Mouse (Mus musculus): ENCODE data around the gene Spryd7. TPM values are rescaled to one million over a fixed set of nuclear protein-coding genes. Genes with fewer than 3 reads are reported as not detected.
A peak's percentile ranks its signal among the peaks of the same experiment; 100 is the strongest.
"Not testable (repeated sequence)": the region's sequence is repeated elsewhere in the genome, so short reads cannot be mapped to it uniquely, and the experiment has no call there.

Gene Spryd7
- polyA plus RNA-seq, 1 experiment from 2014 or later = 31.6 TPM

GRCm38 (mm10) chr14:61575066-61575465, 18.4 kb upstream of the Spryd7 start:
- ATAC-seq (ENCODE audit: low FRiP score, low TSS enrichment) (no peak), DNase-seq (ENCODE audit: low spot score) (no peak)
- no peaks in the 10 kb centered on the region for H3K4me1 ChIP-seq (replicated peaks; ENCODE audit: control insufficient read depth, insufficient read depth)
- H3K36me3 ChIP-seq (ENCODE audit: control insufficient read depth, insufficient read depth, low read length) = no peaks in the 10 kb centered on the region
- H3K9me3 ChIP-seq (ENCODE audit: control insufficient read depth, low read length) = no peaks in the 10 kb centered on the region
- H3K9ac ChIP-seq (ENCODE audit: low read length) = no peak overlapping the region
- H3K27me3 ChIP-seq (ENCODE audit: control insufficient read depth, insufficient read depth, low read length) = no peaks in the 10 kb centered on the region
- 85% methylated on average over 10 of the region's 10 CpGs for WGBS
- TF ChIP-seq CTCF (IDR thresholded peaks at IDR 0.05; ENCODE audit: low read depth) = no peak
- no peak overlapping the region for H3K27ac ChIP-seq (replicated peaks)
- H3K4me3 ChIP-seq (ENCODE audit: low read depth, low read length) = no peak overlapping the region
- no peak overlapping the region for H3K4me2 ChIP-seq (replicated peaks; ENCODE audit: low read depth)

DNA sequence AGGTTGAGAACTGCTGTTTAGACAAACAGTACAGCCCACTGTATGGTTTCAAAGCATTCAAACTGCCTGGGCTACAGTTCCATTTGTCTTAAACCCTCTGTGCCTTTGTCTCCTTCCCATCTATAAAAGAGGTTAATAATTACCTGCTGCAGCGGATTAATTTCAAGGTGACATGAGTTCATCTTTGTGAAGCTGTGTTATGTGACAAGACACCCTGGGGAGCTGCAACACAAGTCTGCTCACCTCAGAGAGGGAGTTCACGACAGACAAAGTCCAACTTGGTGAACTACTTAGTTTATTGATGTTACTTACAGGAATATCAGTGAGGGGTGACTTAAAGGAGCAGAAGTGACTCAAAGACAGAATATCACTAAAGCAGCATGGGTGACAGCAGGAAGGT, 15.4 kb upstream of the Spryd7 start:
- H3K4me2 ChIP-seq (replicated peaks; ENCODE audit: low read depth) = no peak overlapping the region
- DNase-seq (ENCODE audit: low spot score) (no peak), ATAC-seq (ENCODE audit: low FRiP score, low TSS enrichment) (no peak)
- no peak overlapping the region for H3K4me3 ChIP-seq (ENCODE audit: low read depth, low read length)
- H3K27me3 ChIP-seq (ENCODE audit: control insufficient read depth, insufficient read depth, low read length) = no peaks in the 10 kb centered on the region
- no peaks in the 10 kb centered on the region for H3K4me1 ChIP-seq (replicated peaks; ENCODE audit: control insufficient read depth, insufficient read depth)
- no peaks in the 10 kb centered on the region for H3K9me3 ChIP-seq (ENCODE audit: control insufficient read depth, low read length)
- TF ChIP-seq CTCF (IDR thresholded peaks at IDR 0.05; ENCODE audit: low read depth) (no peak), EP300 (optimal IDR thresholded peaks at IDR 0.05) (no peak)
- no peak overlapping the region for H3K9ac ChIP-seq (ENCODE audit: low read length)
- no peaks in the 10 kb centered on the region for H3K36me3 ChIP-seq (ENCODE audit: control insufficient read depth, insufficient read depth, low read length)
- H3K27ac ChIP-seq (replicated peaks) = no peak overlapping the region
- WGBS = 69% methylated on average over 2 of the region's 2 CpGs

DNA sequence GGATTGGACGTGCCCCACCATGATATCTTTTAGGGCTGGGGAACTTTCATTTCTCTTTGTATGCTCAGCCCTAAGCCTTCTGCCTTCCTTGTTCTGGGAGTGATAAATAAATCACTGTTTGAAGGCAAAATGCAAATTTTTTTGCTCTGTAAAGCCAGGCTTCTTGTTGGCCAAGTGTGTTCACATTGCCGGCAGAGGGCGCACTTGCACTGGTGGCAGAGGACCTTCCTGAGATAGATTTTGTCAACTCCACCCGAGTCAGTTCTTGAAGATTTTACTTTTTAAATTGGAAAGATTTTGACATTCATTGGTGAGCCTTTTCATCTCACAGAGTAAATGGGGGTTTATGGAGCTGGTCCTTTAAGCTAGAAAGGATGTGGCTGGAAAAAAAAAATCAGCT, 14.7 kb upstream of the Spryd7 start:
- H3K27ac ChIP-seq (replicated peaks) = no peak overlapping the region
- H3K4me2 ChIP-seq (replicated peaks; ENCODE audit: low read depth) = peak overlapping the region; percentile 31
- no peak overlapping the region for H3K9ac ChIP-seq (ENCODE audit: low read length)
- H3K9me3 ChIP-seq (ENCODE audit: control insufficient read depth, low read length) = no peaks in the 10 kb centered on the region
- no peaks in the 10 kb centered on the region for H3K36me3 ChIP-seq (ENCODE audit: control insufficient read depth, insufficient read depth, low read length)
- H3K27me3 ChIP-seq (ENCODE audit: control insufficient read depth, insufficient read depth, low read length) = no peaks in the 10 kb centered on the region
- TF ChIP-seq CTCF (IDR thresholded peaks at IDR 0.05; ENCODE audit: low read depth) (peak; percentile 96), EP300 (optimal IDR thresholded peaks at IDR 0.05) (no peak)
- H3K4me1 ChIP-seq (replicated peaks; ENCODE audit: control insufficient read depth, insufficient read depth) = no peaks in the 10 kb centered on the region
- ATAC-seq (ENCODE audit: low FRiP score, low TSS enrichment) = no peak
- DNase-seq (ENCODE audit: low spot score) = peak; percentile 89
- H3K4me3 ChIP-seq (ENCODE audit: low read depth, low read length) = no peak overlapping the region
- WGBS = 12% methylated on average over 4 of the region's 4 CpGs

DNA sequence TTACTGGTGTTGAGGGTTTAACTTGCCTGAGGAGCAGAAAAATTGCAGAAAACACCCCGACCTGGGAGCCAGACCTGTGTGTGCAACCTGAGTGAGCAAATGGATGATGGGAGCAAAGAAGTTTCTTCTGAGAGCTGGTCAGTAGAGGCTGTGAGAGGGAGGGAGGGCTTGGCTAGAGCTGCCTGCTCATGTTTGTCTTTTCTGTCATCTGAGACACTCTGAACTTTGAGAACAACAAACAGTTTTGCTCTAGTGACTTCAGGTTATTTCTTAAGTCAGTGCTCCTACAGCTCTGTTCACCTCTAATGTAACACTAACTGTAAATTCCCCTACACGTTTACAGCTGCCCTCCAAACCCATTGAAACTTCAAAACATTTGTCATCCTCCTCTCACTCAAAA, 12.7 kb upstream of the Spryd7 start:
- Histone ChIP-seq H3K4me1 (replicated peaks; ENCODE audit: control insufficient read depth, insufficient read depth) (no peaks in the 10 kb centered on the region), H3K4me2 (replicated peaks; ENCODE audit: low read depth) (no peak overlapping the region), H3K4me3 (ENCODE audit: low read depth, low read length) (no peak overlapping the region), H3K9me3 (ENCODE audit: control insufficient read depth, low read length) (no peaks in the 10 kb centered on the region), H3K27me3 (ENCODE audit: control insufficient read depth, insufficient read depth, low read length) (no peaks in the 10 kb centered on the region), H3K27ac (replicated peaks) (no peak overlapping the region), H3K9ac (ENCODE audit: low read length) (no peak overlapping the region), H3K36me3 (ENCODE audit: control insufficient read depth, insufficient read depth, low read length) (no peaks in the 10 kb centered on the region)
- no peak for DNase-seq (ENCODE audit: low spot score)
- no peak for TF ChIP-seq EP300 (optimal IDR thresholded peaks at IDR 0.05)
- TF ChIP-seq CTCF (IDR thresholded peaks at IDR 0.05; ENCODE audit: low read depth) = no peak
- ATAC-seq (ENCODE audit: low FRiP score, low TSS enrichment) = no peak
- 58% methylated on average over 2 of the region's 2 CpGs for WGBS

- H3K9ac ChIP-seq (ENCODE audit: low read length); H3K27ac ChIP-seq (replicated peaks); H3K4me3 ChIP-seq (ENCODE audit: low read depth, low read length); DNase-seq (ENCODE audit: low spot score); H3K4me2 ChIP-seq (replicated peaks; ENCODE audit: low read depth); H3K4me1 ChIP-seq (replicated peaks; ENCODE audit: control insufficient read depth, insufficient read depth); H3K36me3 ChIP-seq (ENCODE audit: control insufficient read depth, insufficient read depth, low read length); ATAC-seq (ENCODE audit: low FRiP score, low TSS enrichment); H3K9me3 ChIP-seq (ENCODE audit: control insufficient read depth, low read length); H3K27me3 ChIP-seq (ENCODE audit: control insufficient read depth, insufficient read depth, low read length): not testable (repeated sequence)
- WGBS = 85% methylated on average over 4 of the region's 4 CpGs
Measured at GRCm38 (mm10) chr14:61566211-61566610, 9.5 kb upstream of the Spryd7 start.

GRCm38 (mm10) chr14:61559856-61560255, 3.2 kb upstream of the Spryd7 start:
- Histone ChIP-seq H3K36me3 (ENCODE audit: control insufficient read depth, insufficient read depth, low read length) (no peaks in the 10 kb centered on the region), H3K9me3 (ENCODE audit: control insufficient read depth, low read length) (no peaks in the 10 kb centered on the region), H3K9ac (ENCODE audit: low read length) (no peak overlapping the region), H3K4me1 (replicated peaks; ENCODE audit: control insufficient read depth, insufficient read depth) (no peaks in the 10 kb centered on the region), H3K4me3 (ENCODE audit: low read depth, low read length) (no peak overlapping the region), H3K4me2 (replicated peaks; ENCODE audit: low read depth) (no peak overlapping the region), H3K27ac (replicated peaks) (no peak overlapping the region), H3K27me3 (ENCODE audit: control insufficient read depth, insufficient read depth, low read length) (no peaks in the 10 kb centered on the region)
- peak; percentile 76 for DNase-seq (ENCODE audit: low spot score)
- no peak for TF ChIP-seq EP300 (optimal IDR thresholded peaks at IDR 0.05)
- TF ChIP-seq CTCF (IDR thresholded peaks at IDR 0.05; ENCODE audit: low read depth) = no peak
- ATAC-seq (ENCODE audit: low FRiP score, low TSS enrichment) = peak; percentile 44
- 30% methylated on average over 3 of the region's 3 CpGs for WGBS

Measured in stomach, postnatal 0 days (tissue).